Mouse (Mus musculus) kidney, embryonic 14.5 days (tissue): ENCODE data around the gene Pald1. TPM values are rescaled to one million over a fixed set of nuclear protein-coding genes. Genes with fewer than 3 reads are reported as not detected.
A peak's percentile ranks its signal among the peaks of the same experiment; 100 is the strongest.

Source experiments
- ATAC-seq: fragments of 200-750 bp; cut with Nextera tagmentation; 2 replicates; pipeline ENCODE4 v1.8.0; 2017; ENCODE audit warnings: moderate number of reproducible peaks, mild to moderate bottlenecking, moderate TSS enrichment, moderate library complexity; ENCODE audit not compliant: low FRiP score, low TSS enrichment
- H3K27ac ChIP-seq: fragments of 300-500 bp; sonication (generic); 2 replicates; pipeline ENCODE4 v1.5.1; 2014; ENCODE audit warnings: low read depth, mild to moderate bottlenecking, low read length, moderate library complexity, mixed read lengths
- H3K27me3 ChIP-seq: fragments of 300-500 bp; sonication (generic); 2 replicates; pipeline ENCODE4 v1.6.1; 2014; ENCODE audit warnings: mild to moderate bottlenecking, low read length; ENCODE audit not compliant: control insufficient read depth, insufficient read depth
- H3K36me3 ChIP-seq: fragments of 300-500 bp; sonication (generic); 2 replicates; pipeline ENCODE4 v1.6.1; 2014; ENCODE audit warnings: low read length, mixed read lengths; ENCODE audit not compliant: control insufficient read depth, insufficient read depth
- H3K4me1 ChIP-seq: fragments of 300-500 bp; sonication (generic); 2 replicates; pipeline ENCODE4 v1.6.1; 2014; ENCODE audit warnings: low read length, mixed read lengths; ENCODE audit not compliant: control insufficient read depth, insufficient read depth
- H3K4me2 ChIP-seq: fragments of 300-500 bp; sonication (generic); replicated peaks from 2 replicates; pipeline ENCODE4 v1.6.1; 2014; ENCODE audit warnings: low read depth, mild to moderate bottlenecking, low read length
- H3K4me3 ChIP-seq: fragments of 300-500 bp; sonication (generic); 2 replicates; pipeline ENCODE4 v1.5.1; 2014; ENCODE audit warnings: mild to moderate bottlenecking, low read length
- H3K9ac ChIP-seq: fragments of 300-500 bp; sonication (generic); 2 replicates; pipeline ENCODE4 v1.6.1; 2014; ENCODE audit warnings: low read depth, mild to moderate bottlenecking, low read length, moderate library complexity
- H3K9me3 ChIP-seq: fragments of 300-500 bp; sonication (generic); 2 replicates; pipeline ENCODE4 v1.6.1; 2016; ENCODE audit warnings: low read length; ENCODE audit not compliant: control insufficient read depth
- WGBS: fragments of 180-500 bp; shearing (Covaris S2); extraction: QIAGEN DNeasy Blood & Tissue Kit; methylation state at CpG from one replicate; pipeline ENCODE4 v1.1.7; 2014; 5-methylcytosine and 5-hydroxymethylcytosine counted together
- polyA plus RNA-seq: library from polyadenylated mRNA; unstranded; fragments of >200 nt; fragmentation: Nextera tagmentation; extraction: Ambion mirVana; gene quantifications from 2 replicates; pipeline ENCODE4 v1.2.1, GENCODE M21; 2014

Pald1 gene
- polyA plus RNA-seq, 1 experiment from 2014 or later = 25.5 TPM

DNA sequence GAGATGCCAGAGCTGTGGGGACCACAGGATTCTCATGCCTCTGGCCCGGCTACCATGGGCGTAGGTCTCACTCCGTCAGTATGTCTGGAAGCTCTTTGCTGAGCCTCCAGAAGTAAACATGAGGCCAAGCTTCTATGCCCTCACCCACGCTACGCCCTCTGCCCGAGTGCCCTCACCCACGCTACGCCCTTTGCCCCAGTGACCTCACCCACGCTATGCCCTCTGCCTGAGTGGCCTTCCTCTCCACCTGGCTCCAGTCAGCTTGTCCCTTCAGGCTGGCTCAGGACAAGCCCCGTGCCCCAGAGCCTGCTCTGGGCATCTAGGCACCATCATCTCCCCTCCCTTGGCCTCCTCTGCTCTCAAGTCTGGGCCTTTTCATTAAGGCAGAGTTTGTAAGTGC is 55.8 kb downstream of the Pald1 start:
- Histone ChIP-seq H3K36me3 (peaks cover 7% of the 10 kb centered on the region; the same call in 1 of the 2 replicates), H3K9me3 (no peaks in the 10 kb centered on the region), H3K4me1 (peaks cover 7% of the 10 kb centered on the region; the same call in 1 of the 2 replicates), H3K4me2 (no peak overlapping the region), H3K9ac (no peak overlapping the region), H3K27me3 (no peaks in the 10 kb centered on the region), H3K4me3 (no peak overlapping the region), H3K27ac (no peak overlapping the region)
- no peak for ATAC-seq
- WGBS = 80% methylated on average over 10 of the region's 10 CpGs

- Histone ChIP-seq H3K27me3 (no peaks in the 10 kb centered on the region), H3K4me2 (no peak overlapping the region), H3K9me3 (no peaks in the 10 kb centered on the region), H3K4me1 (peaks cover 7% of the 10 kb centered on the region; the same call in 1 of the 2 replicates), H3K36me3 (peaks cover 7% of the 10 kb centered on the region; the same call in 1 of the 2 replicates), H3K27ac (no peak overlapping the region), H3K9ac (no peak overlapping the region), H3K4me3 (no peak overlapping the region)
- ATAC-seq = no peak
- 55% methylated on average over 9 of the region's 9 CpGs for WGBS
These were observed 57.5 kb downstream of the Pald1 start for GRCm38 (mm10) chr10:61325782-61326328.

- H3K27ac ChIP-seq = no peak overlapping the region
- no peak overlapping the region for H3K4me3 ChIP-seq
- no peak overlapping the region for H3K4me2 ChIP-seq
- no peak overlapping the region for H3K9ac ChIP-seq
- H3K4me1 ChIP-seq = peaks cover 7% of the 10 kb centered on the region; the same call in 1 of the 2 replicates
- H3K27me3 ChIP-seq = no peaks in the 10 kb centered on the region
- H3K9me3 ChIP-seq = no peaks in the 10 kb centered on the region
- peaks cover 7% of the 10 kb centered on the region; the same call in 1 of the 2 replicates for H3K36me3 ChIP-seq
- ATAC-seq = no peak
- 67% methylated on average over 8 of the region's 8 CpGs for WGBS
These were observed 58.6 kb downstream of the Pald1 start for GRCm38 (mm10) chr10:61324717-61325116.

DNA sequence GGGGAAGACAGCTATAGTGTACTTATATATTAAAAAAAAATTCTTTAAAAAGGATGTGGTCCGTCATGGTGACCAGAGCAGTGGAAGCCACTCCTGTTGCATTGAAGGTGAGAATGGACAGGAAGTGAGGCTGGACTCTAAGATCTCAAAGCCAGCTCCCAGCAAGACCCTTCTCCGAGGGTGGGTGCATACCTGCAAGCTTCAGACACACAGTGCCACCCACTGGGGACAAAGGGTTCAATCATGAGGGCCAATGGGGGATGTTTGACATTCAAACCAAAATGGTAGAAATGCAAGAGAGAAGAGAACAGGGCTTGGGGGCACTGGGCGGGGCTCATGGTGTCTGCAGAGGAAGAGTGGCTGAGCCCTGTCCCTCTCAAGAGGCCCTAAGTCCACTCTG is 64.8 kb downstream of the Pald1 start:
- Histone ChIP-seq H3K9me3 (no peaks in the 10 kb centered on the region), H3K4me1 (peaks cover 6% of the 10 kb centered on the region; the same call in 1 of the 2 replicates), H3K9ac (no peak overlapping the region), H3K4me2 (no peak overlapping the region), H3K36me3 (peaks cover 10% of the 10 kb centered on the region; the same call in 1 of the 2 replicates), H3K27me3 (no peaks in the 10 kb centered on the region), H3K4me3 (no peak overlapping the region), H3K27ac (no peak overlapping the region)
- 86% methylated on average over 3 of the region's 3 CpGs for WGBS
- ATAC-seq = no peak

DNA sequence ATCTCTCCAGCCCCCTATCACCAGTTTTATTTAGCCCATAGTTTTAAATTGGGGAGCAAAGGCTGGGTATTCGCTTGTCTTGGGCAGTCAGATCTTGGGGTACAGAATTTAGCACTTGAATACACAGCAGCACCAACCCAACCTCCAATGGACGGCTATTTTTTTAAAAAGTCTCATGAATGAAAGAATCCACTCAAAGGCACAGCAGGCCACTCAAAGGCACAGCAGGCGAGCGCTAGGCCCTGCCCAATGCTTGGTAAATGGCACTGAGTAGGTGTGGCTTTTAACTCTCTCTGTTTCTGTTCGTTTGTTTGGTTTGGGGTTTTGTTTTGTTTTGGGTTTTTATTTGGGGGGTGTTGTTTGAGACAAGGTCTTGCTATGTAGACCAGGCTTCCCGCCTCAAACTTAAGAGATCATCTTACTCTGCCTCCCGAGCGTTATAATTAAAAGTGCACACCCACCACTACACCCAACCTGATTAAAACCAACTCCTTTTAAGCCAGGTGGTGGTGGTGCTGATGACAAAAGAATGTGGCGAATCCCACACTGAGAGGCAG is 67.9 kb downstream of the Pald1 start:
- Histone ChIP-seq H3K36me3 (peaks cover 3% of the 10 kb centered on the region; the same call in 1 of the 2 replicates), H3K4me3 (no peak overlapping the region), H3K27ac (no peak overlapping the region), H3K9me3 (no peaks in the 10 kb centered on the region), H3K4me1 (peaks cover 18% of the 10 kb centered on the region), H3K9ac (no peak overlapping the region), H3K4me2 (no peak overlapping the region), H3K27me3 (no peaks in the 10 kb centered on the region)
- ATAC-seq = no peak
- WGBS = 53% methylated on average over 9 of the region's 9 CpGs

DNA sequence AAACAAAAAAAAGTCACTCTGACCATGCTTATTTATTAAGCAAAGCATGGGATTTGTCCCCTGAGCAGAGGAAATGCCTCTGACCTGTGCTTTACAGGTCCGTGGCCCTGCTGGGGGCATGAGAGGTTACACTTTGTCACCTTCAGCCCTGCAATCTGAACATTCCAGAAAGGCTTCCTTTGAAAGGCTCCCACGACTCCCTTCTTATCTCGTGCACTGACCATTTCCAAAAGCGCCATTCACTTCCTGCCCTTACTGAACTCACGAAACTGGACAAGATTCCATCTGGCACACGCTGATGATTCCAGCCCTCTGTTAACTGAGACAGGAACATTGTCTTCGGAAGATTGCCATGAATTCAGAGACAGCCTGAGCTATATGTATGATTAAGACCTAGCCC is 69.6 kb downstream of the Pald1 start:
- Histone ChIP-seq H3K36me3 (no peaks in the 10 kb centered on the region), H3K4me1 (peaks cover 23% of the 10 kb centered on the region), H3K27ac (no peak overlapping the region), H3K9me3 (no peaks in the 10 kb centered on the region), H3K9ac (no peak overlapping the region), H3K4me2 (no peak overlapping the region), H3K4me3 (no peak overlapping the region), H3K27me3 (no peaks in the 10 kb centered on the region)
- no peak for ATAC-seq
- 33% methylated on average over 7 of the region's 7 CpGs for WGBS

- WGBS = 11% methylated on average over 7 of the region's 7 CpGs
- Histone ChIP-seq H3K9ac (no peak overlapping the region), H3K27me3 (no peaks in the 10 kb centered on the region), H3K36me3 (no peaks in the 10 kb centered on the region), H3K27ac (no peak overlapping the region), H3K4me3 (no peak overlapping the region), H3K4me1 (peaks cover 24% of the 10 kb centered on the region), H3K4me2 (no peak overlapping the region), H3K9me3 (no peaks in the 10 kb centered on the region)
- ATAC-seq = peak; percentile 34; the same call in 1 of the 2 replicates
These were observed 70.6 kb downstream of the Pald1 start for GRCm38 (mm10) chr10:61312754-61313153.

- no peaks in the 10 kb centered on the region for H3K9me3 ChIP-seq
- H3K4me1 ChIP-seq = peaks cover 24% of the 10 kb centered on the region
- no peaks in the 10 kb centered on the region for H3K27me3 ChIP-seq
- no peak overlapping the region for H3K27ac ChIP-seq
- H3K4me3 ChIP-seq = no peak overlapping the region
- no peak overlapping the region for H3K9ac ChIP-seq
- H3K4me2 ChIP-seq = no peak overlapping the region
- ATAC-seq = 0 out of 2 replicates have a peak, but pooled peaks have one; percentile 9
- H3K36me3 ChIP-seq = no peaks in the 10 kb centered on the region
- WGBS = 77% methylated on average over 6 of the region's 6 CpGs
These were observed 71.2 kb downstream of the Pald1 start for GRCm38 (mm10) chr10:61312159-61312558.

DNA sequence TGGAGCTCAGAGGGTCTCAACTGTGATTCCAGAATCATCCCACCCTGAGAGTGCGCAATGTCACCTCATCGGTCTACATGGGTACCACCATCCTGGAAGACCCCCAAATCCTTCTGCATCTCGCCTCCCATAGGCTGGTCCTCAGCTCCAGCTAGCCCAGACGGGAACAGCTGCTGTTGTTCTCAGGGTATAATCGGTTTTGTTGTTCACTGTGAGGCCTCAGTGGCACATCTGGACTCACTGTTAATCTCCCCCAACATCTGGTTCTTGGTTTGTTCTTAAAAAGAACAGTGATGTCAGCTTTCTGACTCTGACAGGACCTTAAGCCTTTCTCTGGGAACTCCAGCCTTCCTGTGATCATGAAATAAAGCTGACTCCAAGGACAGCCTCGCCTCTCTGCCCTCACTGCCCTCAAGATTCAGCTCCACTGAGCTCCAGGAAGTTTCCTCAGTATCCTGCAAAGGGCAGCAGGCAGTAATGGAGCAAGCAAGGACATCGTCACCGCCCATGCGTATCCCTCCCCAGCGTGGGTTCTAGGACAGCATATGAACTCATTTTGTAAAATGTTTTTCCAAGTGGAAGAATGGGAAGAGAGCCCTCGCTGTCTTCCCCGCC is 74.5 kb downstream of the Pald1 start:
- WGBS = 45% methylated on average over 12 of the region's 12 CpGs
- Histone ChIP-seq H3K4me3 (no peak overlapping the region), H3K4me1 (peaks cover 18% of the 10 kb centered on the region; the same call in 1 of the 2 replicates), H3K36me3 (no peaks in the 10 kb centered on the region), H3K9ac (no peak overlapping the region), H3K9me3 (no peaks in the 10 kb centered on the region), H3K27ac (no peak overlapping the region), H3K27me3 (no peaks in the 10 kb centered on the region), H3K4me2 (no peak overlapping the region)
- ATAC-seq = no peak
